8 mouse cellular contexts compared by ENCODE assay signal in the genomic region with DNA sequence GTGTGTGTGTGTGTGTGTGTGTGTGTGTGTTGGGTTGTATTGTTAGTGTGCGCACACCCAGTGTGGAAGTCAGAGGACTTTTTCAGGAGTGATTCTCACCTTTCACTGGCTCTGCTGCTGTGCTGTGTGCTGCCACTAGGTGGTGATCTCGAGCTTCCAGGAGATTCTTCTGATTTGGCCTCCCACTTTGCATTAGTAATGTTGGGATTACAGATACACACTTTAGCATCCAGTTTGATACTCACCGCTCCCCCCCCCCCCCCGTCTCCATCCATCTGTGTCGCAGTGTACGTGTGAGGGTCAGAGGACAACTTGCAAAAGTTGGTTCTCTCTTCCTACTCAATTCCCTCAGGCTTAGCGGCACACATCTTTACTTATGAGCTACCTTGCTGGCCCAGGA. TPM values are rescaled to one million over a fixed set of nuclear protein-coding genes. Genes with fewer than 3 reads are reported as not detected.
DNase-seq lines count a peak whose midpoint lies in the region; ATAC-seq and TF ChIP-seq lines count a peak whose summit lies in the region.

No protein-coding gene starts in this region.

- no peak overlapping the region for H3K4me3 ChIP-seq in embryonic fibroblast, embryonic 13.5 days (ENCODE audit: insufficient read depth, low read length)
- no peak overlapping the region for H3K4me3 ChIP-seq in kidney, postnatal 0 days (replicated peaks; ENCODE audit: low read depth, low read length)
- H3K4me3 ChIP-seq in lung, postnatal 0 days (ENCODE audit: low read depth, low read length): no peak overlapping the region

- no peaks in the 10 kb centered on the region for H3K36me3 ChIP-seq in kidney, postnatal 0 days (ENCODE audit: insufficient read depth, low read length)
- no peaks in the 10 kb centered on the region for H3K36me3 ChIP-seq in lung, postnatal 0 days (ENCODE audit: insufficient read depth, low read length)

- no peak for TF ChIP-seq EP300 in lung, postnatal 0 days (IDR thresholded peaks at IDR 0.05)

- 21% methylated on average over 6 of the region's 7 CpGs for WGBS in kidney, postnatal 0 days
- 18% methylated on average over 6 of the region's 7 CpGs for WGBS in lung, postnatal 0 days

- no peak overlapping the region for H3K9ac ChIP-seq in kidney, postnatal 0 days (ENCODE audit: low read depth, low read length)
- no peak overlapping the region for H3K9ac ChIP-seq in lung, postnatal 0 days (replicated peaks; ENCODE audit: low read depth)

- TF ChIP-seq POLR2A in embryonic fibroblast, embryonic 13.5 days (IDR thresholded peaks at IDR 0.05; ENCODE audit: low read depth, low read length): no peak

- no peaks in the 10 kb centered on the region for H3K9me3 ChIP-seq in kidney, postnatal 0 days (replicated peaks; ENCODE audit: low read length)
- no peaks in the 10 kb centered on the region for H3K9me3 ChIP-seq in lung, postnatal 0 days (ENCODE audit: low read length)

- no peak overlapping the region for H3K4me2 ChIP-seq in kidney, postnatal 0 days (ENCODE audit: low read length)
- H3K4me2 ChIP-seq in lung, postnatal 0 days (replicated peaks; ENCODE audit: low read depth, low read length): no peak overlapping the region

- DNase-seq in ovary, postnatal 14 days (ENCODE audit: low spot score): peak; percentile 83
- DNase-seq in ovary, postnatal 10 days (ENCODE audit: low spot score): no peak
- DNase-seq in adipocyte (ENCODE audit: low spot score): peak; percentile 65
- DNase-seq in kidney, postnatal 0 days (ENCODE audit: low spot score): peak; percentile 75
- DNase-seq in lung, postnatal 0 days (ENCODE audit: low spot score): peak; percentile 73
- DNase-seq in retina, postnatal 1 day: peak; percentile 71

- no peaks in the 10 kb centered on the region for H3K27me3 ChIP-seq in kidney, postnatal 0 days (ENCODE audit: insufficient read depth, low read length)
- H3K27me3 ChIP-seq in lung, postnatal 0 days (replicated peaks; ENCODE audit: insufficient read depth, low read length): no peaks in the 10 kb centered on the region

- TF ChIP-seq CTCF in embryonic fibroblast, embryonic 13.5 days (IDR thresholded peaks at IDR 0.05; ENCODE audit: borderline replicate concordance, insufficient read depth, low read length): peak; percentile 86
- TF ChIP-seq CTCF in kidney, postnatal 0 days (IDR thresholded peaks at IDR 0.05; ENCODE audit: low read depth): peak; percentile 92
- peak; percentile 95 for TF ChIP-seq CTCF in lung, postnatal 0 days (IDR thresholded peaks at IDR 0.05)

- no peak overlapping the region for H3K27ac ChIP-seq in embryonic fibroblast, embryonic 13.5 days (ENCODE audit: insufficient read depth, low read length)
- no peak overlapping the region for H3K27ac ChIP-seq in kidney, postnatal 0 days
- H3K27ac ChIP-seq in lung, postnatal 0 days (ENCODE audit: low read length): no peak overlapping the region

- ATAC-seq in kidney, postnatal 0 days (replicated peaks; ENCODE audit: low FRiP score, low read depth): no peak
- ATAC-seq in lung, postnatal 0 days: 0 out of 2 replicates have a peak, but pooled peaks have one; percentile 19
- ATAC-seq in activated CD4-positive, CD25-positive, alpha-beta regulatory T cell, adult 4 months: no peak

- H3K4me1 ChIP-seq in embryonic fibroblast, embryonic 13.5 days (ENCODE audit: control insufficient read depth, insufficient read depth, low read length): peaks cover 3% of the 10 kb centered on the region; the same call in 1 of the 2 replicates
- H3K4me1 ChIP-seq in kidney, postnatal 0 days (replicated peaks; ENCODE audit: insufficient read depth, low read length): no peaks in the 10 kb centered on the region
- H3K4me1 ChIP-seq in lung, postnatal 0 days (ENCODE audit: insufficient read depth, low read depth, low read length): no peaks in the 10 kb centered on the region

RNA-seq across cellular contexts. Expression of gene Cblc, which starts 6.4 kb away (rescaled TPM):
- not detected in 2 replicates for polyA plus RNA-seq in embryonic fibroblast, embryonic 13.5 days (2011; ENCODE audit: insufficient read length, low read depth, missing spikeins)
- polyA plus RNA-seq in kidney, postnatal 0 days (2015; fragmentation: Nextera tagmentation; extraction: Ambion mirVana): 14.6 and 16.9 TPM in 2 replicates
- 18.4 and 23.9 TPM in 2 replicates for polyA plus RNA-seq in lung, postnatal 0 days (2015; fragmentation: Nextera tagmentation; extraction: Ambion mirVana)
- polyA plus RNA-seq in activated CD4-positive, CD25-positive, alpha-beta regulatory T cell, adult 4 months (2017; shearing (Covaris generic)): not detected

RNA-seq across cellular contexts. Expression of gene Bcl3, which starts 19.6 kb away (rescaled TPM):
- 24.1 and 37.9 TPM in 2 replicates for polyA plus RNA-seq in embryonic fibroblast, embryonic 13.5 days (2011; ENCODE audit: insufficient read length, low read depth, missing spikeins)
- polyA plus RNA-seq in kidney, postnatal 0 days (2015; fragmentation: Nextera tagmentation; extraction: Ambion mirVana): 3.5 and 3.8 TPM in 2 replicates
- polyA plus RNA-seq in lung, postnatal 0 days (2015; fragmentation: Nextera tagmentation; extraction: Ambion mirVana): 8.3 and 20.0 TPM in 2 replicates
- 10 to 100 TPM; 15.9 to 19.5 TPM for polyA plus RNA-seq in activated CD4-positive, CD25-positive, alpha-beta regulatory T cell, adult 4 months (2017; shearing (Covaris generic))

RNA-seq across cellular contexts. Expression of gene Bcam, which starts 32.2 kb away (rescaled TPM):
- polyA plus RNA-seq in embryonic fibroblast, embryonic 13.5 days (2011; ENCODE audit: insufficient read length, low read depth, missing spikeins): 2.1 and 2.5 TPM in 2 replicates
- 378 and 394 TPM in 2 replicates for polyA plus RNA-seq in kidney, postnatal 0 days (2015; fragmentation: Nextera tagmentation; extraction: Ambion mirVana)
- polyA plus RNA-seq in lung, postnatal 0 days (2015; fragmentation: Nextera tagmentation; extraction: Ambion mirVana): 477 and 507 TPM in 2 replicates
- 1 to 10 TPM; 1.4 to 1.6 TPM for polyA plus RNA-seq in activated CD4-positive, CD25-positive, alpha-beta regulatory T cell, adult 4 months (2017; shearing (Covaris generic))

RNA-seq across cellular contexts. Expression of gene Gm19345, which starts 48.8 kb away (rescaled TPM):
- polyA plus RNA-seq in embryonic fibroblast, embryonic 13.5 days (2011; ENCODE audit: insufficient read length, low read depth, missing spikeins): not detected in 2 replicates
- polyA plus RNA-seq in kidney, postnatal 0 days (2015; fragmentation: Nextera tagmentation; extraction: Ambion mirVana): not detected in 2 replicates
- polyA plus RNA-seq in lung, postnatal 0 days (2015; fragmentation: Nextera tagmentation; extraction: Ambion mirVana): 0.12 and 0.24 TPM in 2 replicates
- not detected for polyA plus RNA-seq in activated CD4-positive, CD25-positive, alpha-beta regulatory T cell, adult 4 months (2017; shearing (Covaris generic))

RNA-seq across cellular contexts. Expression of gene Nectin2, which starts 52.7 kb away (rescaled TPM):
- polyA plus RNA-seq in embryonic fibroblast, embryonic 13.5 days (2011; ENCODE audit: insufficient read length, low read depth, missing spikeins): 39.7 and 45.3 TPM in 2 replicates
- polyA plus RNA-seq in kidney, postnatal 0 days (2015; fragmentation: Nextera tagmentation; extraction: Ambion mirVana): 112 and 114 TPM in 2 replicates
- 113 and 116 TPM in 2 replicates for polyA plus RNA-seq in lung, postnatal 0 days (2015; fragmentation: Nextera tagmentation; extraction: Ambion mirVana)
- under 1 TPM in 1 of 2 experiments, not detected in 1; 0.56 TPM for polyA plus RNA-seq in activated CD4-positive, CD25-positive, alpha-beta regulatory T cell, adult 4 months (2017; shearing (Covaris generic))

Comparison
In these comparisons a context has a peak if more than half of its experiments do, and no peak if none do; other contexts are left out.
1. RNA of gene Cblc, which starts 6.4 kb away (polyA plus RNA-seq): 18.4 to 23.9 TPM in lung, postnatal 0 days and 14.6 to 16.9 TPM in kidney, postnatal 0 days; not detected in embryonic fibroblast, embryonic 13.5 days and not detected in activated CD4-positive, CD25-positive, alpha-beta regulatory T cell, adult 4 months; every median in the first group is over 10 times any median in the second.
2. RNA of gene Bcam, which starts 32.2 kb away (polyA plus RNA-seq): 477 to 507 TPM in lung, postnatal 0 days and 378 to 394 TPM in kidney, postnatal 0 days; 2.1 to 2.5 TPM in embryonic fibroblast, embryonic 13.5 days and 1.4 to 1.6 TPM in activated CD4-positive, CD25-positive, alpha-beta regulatory T cell, adult 4 months; every median in the first group is over 100 times any median in the second.
3. Peak in every context shown above with its lines, with median percentiles within 50 percentile points of each other: CTCF ChIP-seq.